Mouse (Mus musculus) layer of hippocampus, adult 8-10 months (tissue): ENCODE results near the gene Cux1. TPM values are rescaled to one million over a fixed set of nuclear protein-coding genes. Genes with fewer than 3 reads are reported as not detected.
A peak's percentile ranks its signal among the peaks of the same experiment; 100 is the strongest.

Source experiments
- DNase-seq, 2 experiments: peaks; one replicate each; pipeline ENCODE4 v3.0.0; 2022; ENCODE audit warnings: low spot score in 2 of 2
- total RNA-seq, 4 experiments: library from RNA; stranded (reverse); gene quantifications; 2 replicates each; pipeline ENCODE4 v1.2.4; 2022

The Cux1 gene
- total RNA-seq, 4 experiments from 2014 or later, result 37.3 to 53.2 (median 46.7) TPM

DNA sequence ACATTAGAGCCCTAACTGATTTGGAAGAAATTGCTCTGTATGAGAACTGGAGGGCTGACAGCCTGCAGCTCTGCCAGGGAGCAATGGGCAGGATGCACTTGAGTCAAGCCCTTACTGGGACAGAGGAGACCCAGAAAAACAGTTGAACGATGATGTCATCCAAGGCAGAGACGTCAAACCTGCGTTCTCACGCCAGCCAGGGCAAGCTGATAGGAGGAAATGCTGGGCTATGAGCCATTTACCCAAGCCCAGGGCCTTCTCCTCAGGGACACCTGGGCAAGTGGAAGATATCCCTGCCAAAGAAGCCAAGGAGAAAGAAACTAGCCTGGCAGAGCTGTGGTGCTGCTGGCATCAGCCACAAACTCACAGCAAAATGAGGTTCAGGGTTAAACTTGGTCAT is 242.8 kb downstream of the Cux1 start:
- no peak for DNase-seq

DNA sequence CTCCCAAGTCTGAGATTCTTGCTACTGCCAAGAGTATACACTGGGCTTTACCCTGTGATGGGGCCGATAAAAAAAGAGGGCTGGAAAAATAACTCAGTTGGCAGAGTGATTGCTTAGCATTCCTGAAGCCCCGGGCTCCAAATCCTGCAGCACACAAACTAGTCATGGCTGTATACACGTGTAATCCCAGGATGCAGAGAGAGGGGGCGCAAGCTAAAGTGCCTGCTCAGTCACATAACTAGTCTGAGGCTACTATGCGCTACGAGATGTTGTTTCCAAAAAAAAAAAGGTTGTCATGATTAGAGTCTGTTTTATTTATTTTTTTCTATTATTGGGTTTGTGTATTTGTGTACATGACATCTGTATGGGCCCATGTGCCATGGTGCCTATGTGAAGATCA is 245.9 kb downstream of the Cux1 start:
- DNase-seq, result no peak

DNA sequence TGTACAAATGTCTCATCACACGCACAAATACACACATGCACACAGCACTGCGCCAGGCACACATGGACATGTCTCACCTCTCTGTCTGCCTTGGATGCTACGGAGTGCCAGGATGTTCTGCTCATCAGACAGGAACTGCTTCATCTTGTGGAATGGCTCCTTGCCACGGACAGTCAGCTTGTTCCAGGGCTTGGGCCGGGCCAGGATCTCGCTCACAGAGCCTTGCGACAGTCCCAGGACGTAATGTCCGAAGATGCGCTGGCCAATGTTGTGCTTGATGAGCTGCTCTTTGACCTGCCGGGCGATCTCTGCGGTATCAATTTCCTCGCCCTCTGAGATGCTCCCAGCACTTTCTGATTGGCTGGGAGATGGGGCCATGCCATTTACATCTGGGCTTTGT is 254.7 kb downstream of the Cux1 start:
- DNase-seq, result no peak

DNA sequence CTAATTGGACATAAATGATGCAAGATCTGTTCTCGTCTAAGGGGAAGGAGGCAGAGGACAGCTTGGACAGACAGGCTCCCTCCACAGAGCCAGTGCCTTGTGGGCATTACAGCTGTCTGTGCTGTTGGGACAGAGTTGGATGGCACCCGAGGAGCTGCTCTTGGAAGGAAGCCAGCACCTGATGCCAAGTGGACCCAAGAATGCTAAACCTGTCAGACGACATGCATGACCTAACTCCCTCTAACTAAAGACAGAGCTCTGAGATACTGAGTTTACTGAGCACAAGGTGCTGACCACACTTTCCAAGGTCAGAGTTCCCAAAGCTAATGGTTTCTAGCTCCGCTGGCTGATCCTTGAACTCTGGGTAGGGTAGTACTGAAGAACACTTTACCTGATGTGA is 255.1 kb downstream of the Cux1 start:
- DNase-seq, result no peak

DNA sequence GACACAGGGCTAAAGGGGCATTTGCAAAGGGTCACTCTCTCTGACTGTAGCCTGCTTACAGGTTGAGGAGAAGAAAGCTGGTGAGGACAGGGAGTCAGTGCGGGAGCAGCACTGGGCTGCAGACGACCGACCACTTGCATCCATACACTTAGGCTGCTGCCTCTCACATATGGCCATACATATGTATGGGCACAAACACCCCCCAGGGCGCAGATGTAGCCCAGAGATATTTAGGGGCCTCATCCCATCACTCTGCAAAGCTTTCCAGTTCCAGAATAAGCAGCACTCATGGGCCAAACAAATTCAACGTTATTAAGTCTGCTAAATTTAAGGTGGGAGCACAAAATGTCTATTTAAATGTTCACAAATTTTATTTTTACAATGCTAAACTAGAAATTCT is 261.0 kb downstream of the Cux1 start:
- no peak for DNase-seq

DNA sequence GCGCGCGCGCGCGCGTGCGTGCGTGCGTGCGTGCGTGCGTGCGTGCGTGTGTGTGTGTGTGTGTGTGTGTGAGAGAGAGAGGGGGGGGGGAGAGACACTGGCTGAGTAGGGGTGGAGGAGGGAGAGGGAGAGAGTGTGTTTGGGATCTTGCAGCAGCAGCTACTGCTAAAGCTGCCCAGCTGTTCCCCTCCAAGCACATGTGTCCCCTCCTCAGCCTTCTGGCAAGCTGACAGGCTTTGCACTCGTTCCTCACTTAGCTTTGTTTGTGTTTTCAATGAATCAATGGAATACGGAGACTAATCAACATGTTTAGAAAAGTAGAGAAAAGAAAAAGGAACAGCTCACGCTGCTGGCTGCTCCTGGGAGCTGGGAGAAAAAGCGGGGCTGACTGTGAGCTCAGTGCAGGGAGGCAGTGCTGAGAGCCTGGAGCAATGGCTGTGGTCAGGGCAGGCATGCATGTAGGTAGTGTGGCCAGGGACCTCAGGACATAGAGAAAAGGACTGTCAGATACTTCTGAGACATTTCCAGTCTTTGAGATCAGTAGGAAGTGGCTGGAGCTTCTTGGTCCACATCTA is 263.8 kb downstream of the Cux1 start:
- DNase-seq, result no peak

DNA sequence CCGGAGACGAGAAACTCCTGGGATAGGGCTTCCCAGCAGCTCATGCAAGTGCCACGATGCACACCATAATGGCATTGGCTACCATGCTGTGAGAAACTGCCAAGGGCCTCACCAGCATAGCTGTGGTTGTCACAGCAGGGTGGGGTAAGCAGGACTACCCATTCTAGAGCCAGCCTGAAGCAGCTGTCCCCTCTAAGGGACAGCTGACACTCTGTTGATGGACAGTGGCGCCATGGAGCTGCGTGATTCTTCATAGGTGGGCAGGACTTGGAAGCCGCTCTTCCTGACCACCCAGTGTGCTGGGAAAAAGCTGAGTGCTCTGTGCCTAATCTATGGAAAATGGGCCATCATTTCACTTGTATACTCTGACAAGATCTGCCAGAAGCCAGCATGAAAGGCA is 266.4 kb downstream of the Cux1 start:
- no peak for DNase-seq

DNA sequence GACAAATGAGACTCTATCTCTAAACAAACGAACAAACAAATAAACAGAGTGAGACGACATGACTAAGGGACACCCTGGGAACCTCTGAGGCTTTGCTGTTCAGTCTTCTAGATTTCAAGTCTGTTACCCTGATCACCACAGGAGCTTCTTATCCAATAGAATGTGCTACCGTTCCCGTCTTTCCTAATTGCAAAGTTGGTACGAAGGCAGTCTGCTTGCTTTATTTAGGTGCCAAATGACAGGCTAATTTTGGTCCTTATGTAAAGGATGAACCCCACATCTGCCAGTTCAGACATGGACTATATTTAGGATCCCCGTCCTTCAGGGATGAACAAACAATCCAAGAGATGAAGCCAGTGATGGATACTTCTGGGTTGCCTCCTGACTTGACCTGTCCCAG is 269.6 kb downstream of the Cux1 start:
- no peak for DNase-seq

DNA sequence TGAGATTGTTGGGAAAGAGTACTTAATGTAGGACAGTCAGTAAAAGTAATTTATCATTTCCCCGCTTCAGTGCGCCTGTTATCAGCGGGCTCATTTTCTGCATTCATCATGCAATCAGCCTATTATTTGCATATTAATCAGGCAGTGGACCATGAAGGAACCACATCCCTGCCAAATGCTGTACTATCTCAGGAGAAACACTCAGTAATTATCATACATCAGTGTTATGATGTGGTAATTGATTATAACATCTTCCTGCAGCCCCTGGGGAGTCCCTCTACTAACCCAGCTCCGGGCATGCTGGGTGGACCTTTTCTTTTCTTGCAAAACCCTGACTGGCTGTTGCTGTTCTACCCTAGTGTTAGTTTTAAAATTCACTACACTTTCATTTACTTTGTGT is 270.4 kb downstream of the Cux1 start:
- DNase-seq, result no peak

DNA sequence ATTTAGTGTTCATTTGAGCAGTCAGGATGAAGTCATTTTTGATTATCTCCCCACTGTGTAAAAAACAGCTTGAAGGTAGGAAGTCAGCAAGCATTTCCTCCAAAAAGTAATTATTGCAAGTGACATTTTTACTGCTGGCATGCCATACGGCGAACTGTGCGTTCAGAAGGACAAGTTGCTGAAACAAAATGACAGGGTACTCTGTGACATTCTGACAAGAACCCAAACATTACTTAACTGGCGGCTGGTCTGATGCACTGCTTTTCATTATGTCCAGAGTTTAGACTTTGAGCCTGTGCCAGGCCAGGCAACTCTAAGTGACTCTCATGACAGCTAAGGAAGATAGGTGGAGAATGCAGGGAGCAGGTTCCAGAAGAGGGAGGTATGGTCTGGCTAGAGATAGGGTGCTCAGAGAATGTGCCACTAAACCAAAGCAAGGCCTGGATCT is 274.3 kb downstream of the Cux1 start:
- DNase-seq, result peak; percentile 43 to 64

DNA sequence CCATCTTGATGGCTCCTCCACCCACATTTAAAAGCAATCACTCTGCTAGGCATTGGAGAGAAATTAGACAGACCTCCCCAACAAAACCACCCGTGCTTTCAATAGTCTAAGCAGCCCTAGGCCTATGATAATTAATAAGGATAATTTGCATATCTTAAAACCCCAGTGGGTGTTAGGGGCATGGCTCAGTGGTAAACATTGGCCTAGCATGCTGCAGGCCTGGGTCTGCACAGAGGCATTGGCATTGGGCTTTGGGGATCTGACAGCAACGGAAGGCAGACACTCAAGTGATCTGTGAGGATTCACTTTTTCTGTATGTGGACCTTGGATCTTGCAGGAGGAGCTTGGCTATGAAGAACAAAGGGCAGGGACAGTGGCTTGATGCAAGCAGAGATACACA is 274.9 kb downstream of the Cux1 start:
- no peak for DNase-seq

DNA sequence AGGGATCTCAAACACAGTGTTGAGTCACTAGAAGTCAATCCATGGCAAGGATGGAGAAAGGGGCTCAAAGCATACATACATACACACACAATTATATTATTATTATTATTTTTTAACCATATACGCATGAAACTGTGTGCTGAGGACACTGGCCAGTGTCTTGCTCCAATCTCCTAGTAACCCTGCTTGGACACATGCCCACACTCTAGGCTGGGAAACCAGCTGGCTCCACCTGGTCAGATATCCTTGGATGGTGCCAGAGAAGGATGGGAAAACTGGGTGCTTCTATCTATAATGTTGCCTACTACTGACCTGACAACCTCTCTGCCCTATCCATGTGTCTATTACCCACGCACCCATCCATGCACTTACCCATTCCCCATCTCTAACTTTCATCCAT is 275.7 kb downstream of the Cux1 start:
- no peak for DNase-seq

DNA sequence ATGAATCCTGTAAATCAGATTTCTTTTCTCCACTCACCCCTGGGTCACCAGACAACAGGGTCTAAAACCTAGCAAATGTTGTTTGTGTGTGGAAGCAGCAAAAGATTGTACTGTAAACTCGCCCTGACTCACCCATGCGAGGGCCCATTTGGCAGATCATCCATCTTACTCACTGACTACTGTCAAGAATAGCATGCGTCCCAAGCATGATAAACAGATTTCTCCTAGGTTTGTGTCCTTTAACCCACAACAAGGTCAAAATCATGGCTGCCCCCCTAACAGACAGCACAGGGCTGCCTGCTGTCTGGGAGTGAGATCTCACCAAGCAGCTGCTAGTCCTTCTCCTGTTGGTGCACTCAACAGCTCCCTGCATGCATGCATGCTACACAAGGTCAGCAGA is 277.5 kb downstream of the Cux1 start:
- no peak for DNase-seq

DNA sequence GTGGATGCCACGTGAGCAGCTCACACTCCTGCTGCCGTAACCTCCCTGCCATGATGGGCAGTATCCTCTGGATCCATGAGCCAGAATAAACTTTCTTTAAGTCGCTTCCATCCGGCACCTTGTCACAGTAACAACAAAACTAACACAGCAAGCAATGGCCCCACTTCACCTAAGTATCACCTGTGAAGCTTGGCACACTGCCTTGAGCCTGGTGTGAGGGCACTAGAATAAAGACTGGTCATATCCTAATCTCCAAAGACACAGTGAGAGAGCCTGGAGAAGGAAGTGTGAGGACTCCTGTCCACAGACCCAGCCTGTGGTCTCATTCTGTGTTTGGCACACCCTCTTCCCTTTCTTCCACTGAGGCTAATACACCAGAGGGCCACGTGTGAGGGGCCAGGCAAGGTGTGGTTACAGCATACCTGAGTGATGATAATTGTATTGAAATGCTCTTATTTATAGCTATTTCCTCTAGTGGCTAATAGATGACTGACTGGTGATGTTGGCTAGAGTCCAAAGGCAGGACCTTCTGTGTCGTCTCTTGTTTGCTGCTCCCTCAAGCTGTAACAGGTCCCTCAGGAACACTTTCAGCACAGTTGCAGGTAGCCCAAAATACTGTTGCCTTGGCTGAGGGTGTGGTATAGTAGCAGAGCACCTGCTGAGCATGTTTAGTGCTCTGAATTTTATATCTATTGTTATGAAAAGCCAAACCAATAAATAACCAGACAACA is 278.8 kb downstream of the Cux1 start:
- no peak for DNase-seq

DNA sequence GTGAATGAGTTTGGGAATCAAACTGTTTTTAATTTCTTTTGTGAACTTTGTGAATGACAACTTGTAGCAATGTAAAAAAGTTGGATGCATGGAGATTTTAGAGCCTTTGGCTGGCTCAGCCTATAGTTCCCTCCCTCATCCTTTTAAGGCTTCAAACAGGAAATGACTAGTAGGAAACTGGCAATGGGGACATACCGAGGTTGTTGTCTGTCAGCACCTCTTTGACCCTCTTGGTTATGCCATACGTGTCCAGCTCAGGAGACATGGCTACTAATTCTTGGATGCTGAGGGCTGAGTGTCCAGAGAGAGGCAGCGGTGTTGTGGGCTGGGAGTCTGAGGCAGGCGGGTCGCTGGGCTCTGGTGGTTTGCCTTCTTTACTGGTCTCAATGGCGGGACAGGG is 280.7 kb downstream of the Cux1 start:
- DNase-seq, result no peak

DNA sequence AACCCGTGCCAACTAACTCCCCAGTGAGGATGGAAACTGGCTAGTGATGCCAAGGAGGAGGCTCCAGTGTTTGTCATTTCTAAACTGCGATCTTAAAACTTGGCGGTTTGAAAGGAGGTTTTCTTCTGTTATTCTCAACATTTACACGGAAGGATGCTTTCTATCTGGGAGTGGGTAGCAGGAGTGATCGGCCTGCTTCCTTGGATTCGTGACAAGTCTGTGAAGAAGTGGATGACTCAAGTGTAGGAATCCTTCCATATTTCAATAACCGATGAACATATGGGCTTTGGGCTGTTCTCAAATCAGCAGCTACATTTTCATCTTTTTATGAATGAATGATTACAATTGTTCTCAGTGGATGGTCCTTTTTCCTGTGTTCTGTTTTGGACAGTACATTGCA is 282.2 kb downstream of the Cux1 start:
- peak in 1 of 2 experiments; percentile 21 for DNase-seq

DNA sequence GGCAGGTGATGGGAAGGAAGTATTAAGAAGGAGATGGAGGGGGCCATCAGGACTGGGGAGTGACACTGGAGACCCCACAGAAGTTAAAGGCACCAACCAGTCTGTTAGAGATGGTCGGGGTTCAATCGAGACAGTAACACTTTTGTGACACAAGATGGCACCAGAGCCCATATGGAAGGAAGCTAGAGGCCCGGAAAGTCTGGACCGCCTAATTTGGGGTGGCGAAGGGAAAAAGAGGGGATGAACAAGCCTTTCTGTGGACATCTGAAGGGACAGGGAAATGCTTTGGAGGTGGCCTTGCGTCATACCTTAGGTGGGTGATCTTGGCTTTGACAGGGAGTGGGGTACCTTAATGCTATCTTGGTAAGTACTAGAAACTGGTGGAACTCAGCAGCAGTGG is 285.9 kb downstream of the Cux1 start:
- peak in 1 of 2 experiments; percentile 24 for DNase-seq

DNA sequence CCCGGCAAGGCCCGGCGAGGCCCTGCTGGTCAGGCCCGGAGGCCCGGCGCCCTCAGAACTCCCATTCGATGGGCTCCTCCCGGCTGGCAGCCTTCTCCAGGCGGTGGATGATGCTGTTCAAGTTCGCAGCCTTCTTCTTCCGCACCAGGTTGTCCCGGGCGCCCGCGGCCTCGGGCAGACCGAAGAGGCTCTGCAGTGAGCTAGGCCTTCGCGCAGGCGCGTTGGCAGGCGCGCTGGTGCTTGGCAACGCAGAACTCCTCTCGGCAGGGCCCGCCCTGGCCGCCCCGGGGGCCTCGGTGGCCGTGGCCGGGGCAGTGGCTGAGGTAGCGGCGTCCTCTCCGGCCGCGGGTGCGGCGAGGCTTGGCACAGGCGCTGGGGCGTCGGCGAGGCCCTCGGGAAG is 292.6 kb downstream of the Cux1 start:
- DNase-seq, result no peak

DNA sequence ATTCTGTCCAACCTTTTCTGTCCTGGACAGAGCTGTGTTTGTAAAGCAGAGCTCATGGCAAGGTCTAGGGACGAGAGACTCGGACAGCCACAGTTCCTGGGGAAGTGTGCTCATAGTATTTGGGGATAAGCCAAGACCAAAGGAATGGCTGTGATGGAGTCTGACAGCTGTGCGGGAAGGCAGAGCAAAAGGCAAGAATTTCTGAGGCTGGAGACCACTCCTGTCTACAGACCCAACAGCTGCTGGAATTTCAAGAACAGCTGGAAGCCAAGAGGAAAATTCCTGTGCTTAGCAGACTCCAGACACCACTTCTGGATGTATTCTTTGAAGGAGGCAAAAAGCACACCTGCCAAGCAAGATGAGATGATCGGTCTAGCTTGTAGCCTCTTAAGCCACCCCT is 297.4 kb downstream of the Cux1 start:
- DNase-seq, result no peak

DNA sequence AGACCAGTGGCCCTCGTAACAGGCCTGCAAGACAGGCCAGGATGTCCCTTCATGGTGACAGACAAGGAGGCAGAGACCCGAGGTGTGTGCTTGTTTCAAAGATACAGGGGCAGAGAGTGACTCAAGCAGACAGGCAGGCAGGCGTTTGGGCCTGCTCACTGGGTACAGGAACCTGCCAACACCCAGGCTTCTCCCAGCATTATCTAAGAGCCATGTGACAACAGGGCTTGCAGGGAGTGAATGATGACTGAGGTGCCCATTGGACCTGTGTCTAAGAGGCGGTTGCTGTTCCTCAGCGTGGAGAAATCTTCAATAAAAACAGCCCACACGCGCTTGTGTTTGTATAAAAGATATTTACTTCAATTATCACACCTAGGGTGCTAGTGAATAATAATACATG is 301.2 kb downstream of the Cux1 start:
- DNase-seq, result no peak

DNA sequence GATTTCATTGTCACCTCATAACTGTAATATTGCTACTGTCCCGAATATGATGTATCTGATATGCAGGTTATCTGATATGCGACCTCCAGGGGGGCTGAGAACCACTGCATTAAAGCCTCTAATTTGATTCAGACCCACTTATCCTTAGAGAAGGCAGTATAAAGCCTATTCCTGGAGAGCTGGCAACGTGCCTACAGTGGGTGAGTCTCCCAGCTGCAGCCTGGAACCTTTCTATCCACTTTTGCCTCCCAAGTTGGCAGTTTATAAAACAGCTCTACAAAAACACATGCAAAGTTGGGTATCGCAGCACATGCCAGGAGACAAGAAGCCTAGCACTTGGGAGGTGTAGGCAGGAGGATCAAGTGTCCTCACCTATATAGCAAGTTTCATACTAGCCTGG is 303.9 kb downstream of the Cux1 start:
- DNase-seq, result no peak

DNA sequence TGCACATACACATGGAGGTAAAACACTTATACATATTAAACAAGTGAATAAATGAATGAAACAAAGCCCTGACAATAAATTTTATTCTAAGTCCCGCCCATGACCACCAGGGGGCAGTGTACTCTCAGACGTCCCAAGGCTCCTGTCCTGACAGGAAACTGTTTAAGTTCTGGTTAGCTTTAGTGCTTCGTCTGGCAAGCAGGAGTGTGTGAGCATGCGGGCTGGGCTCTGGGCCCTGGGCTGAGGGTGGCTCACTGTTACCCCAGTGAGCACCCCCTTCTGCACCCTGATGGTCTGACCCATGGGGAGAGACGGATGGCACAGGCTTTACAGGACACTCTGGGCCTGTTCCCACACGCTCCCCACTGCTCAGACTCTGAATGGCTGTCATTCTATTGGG is 308.4 kb downstream of the Cux1 start:
- DNase-seq, result peak in 1 of 2 experiments; percentile 62

DNA sequence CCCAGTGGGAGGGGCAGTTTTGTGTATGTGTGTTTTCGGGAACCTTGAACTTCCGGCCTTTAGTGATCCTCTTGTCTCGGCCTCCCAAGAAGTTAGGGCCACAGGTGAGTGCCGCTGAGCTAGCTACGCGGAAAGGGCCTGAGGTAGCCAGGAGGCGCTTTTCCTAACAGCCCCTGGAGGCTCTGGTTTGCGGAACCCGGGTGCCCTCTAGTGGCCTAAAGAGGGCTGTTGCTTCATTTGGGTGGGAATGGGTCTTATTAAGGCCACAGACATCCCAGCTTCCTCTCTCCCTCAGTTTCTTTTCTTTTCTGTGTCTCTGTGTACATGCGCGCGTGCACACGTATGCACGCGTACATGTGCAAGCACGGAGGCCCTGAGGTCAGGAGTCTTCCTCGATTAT is 314.4 kb downstream of the Cux1 start:
- peak; percentile 45 to 80 for DNase-seq
